Comparison of ENCODE assay signal across 8 mouse cellular contexts in the genomic region with DNA sequence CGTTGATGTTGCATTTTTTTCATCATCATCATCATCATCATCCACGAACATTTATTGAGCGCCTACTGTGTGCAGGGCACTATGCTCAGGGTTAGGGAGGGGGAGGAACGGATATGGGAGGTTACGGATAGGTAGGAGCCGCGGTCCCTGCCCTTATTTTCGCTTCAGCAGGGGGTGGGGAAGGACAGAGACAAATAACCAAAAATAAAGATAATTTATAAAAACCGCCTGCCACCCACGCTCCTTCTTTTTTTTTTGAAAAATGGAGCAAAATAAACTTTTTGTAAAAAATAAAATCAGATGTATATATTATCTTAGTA.
DNase-seq lines count a peak whose midpoint lies in the region; ATAC-seq lines count a peak whose summit lies in the region.

No protein-coding gene starts in this region.

- H3K36me3 ChIP-seq in heart, embryonic 15.5 days = no peaks in the 10 kb centered on the region
- no peaks in the 10 kb centered on the region for H3K36me3 ChIP-seq in forebrain, embryonic 14.5 days (ENCODE audit: control insufficient read depth, insufficient read depth, low read length)
- H3K36me3 ChIP-seq in liver, embryonic 16.5 days (ENCODE audit: control insufficient read depth, insufficient read depth) = no peaks in the 10 kb centered on the region

- peaks cover 15% of the 10 kb centered on the region for H3K27me3 ChIP-seq in heart, embryonic 15.5 days
- peaks cover 6% of the 10 kb centered on the region for H3K27me3 ChIP-seq in forebrain, embryonic 14.5 days (replicated peaks; ENCODE audit: control insufficient read depth, insufficient read depth, low read length)
- H3K27me3 ChIP-seq in liver, embryonic 16.5 days (ENCODE audit: control insufficient read depth, insufficient read depth, low read depth, low read length) = peaks cover 50% of the 10 kb centered on the region

- ATAC-seq in heart, embryonic 15.5 days (replicated peaks; ENCODE audit: insufficient number of reproducible peaks, insufficient read depth, low FRiP score, low read depth) = no peak
- no peak for ATAC-seq in forebrain, embryonic 14.5 days
- ATAC-seq in liver, embryonic 16.5 days (ENCODE audit: low read depth) = no peak

- H3K4me2 ChIP-seq in heart, embryonic 15.5 days = peak overlapping the region; percentile 97
- peak overlapping the region; percentile 85 for H3K4me2 ChIP-seq in forebrain, embryonic 14.5 days (ENCODE audit: low read length)
- H3K4me2 ChIP-seq in liver, embryonic 16.5 days (ENCODE audit: low read depth, low read length) = peak overlapping the region; percentile 41

- no peaks in the 10 kb centered on the region for H3K9me3 ChIP-seq in heart, embryonic 15.5 days (replicated peaks)
- no peaks in the 10 kb centered on the region for H3K9me3 ChIP-seq in forebrain, embryonic 14.5 days (replicated peaks; ENCODE audit: control insufficient read depth, low read length)
- no peaks in the 10 kb centered on the region for H3K9me3 ChIP-seq in liver, embryonic 16.5 days (replicated peaks; ENCODE audit: control insufficient read depth, low read length)

- no peak for DNase-seq in heart, postnatal 4 days
- peak; percentile 41 for DNase-seq in Muller cell, postnatal 12 days (ENCODE audit: inconsistent ontology term)
- no peak for DNase-seq in forebrain, embryonic 14.5 days (ENCODE audit: low spot score)
- DNase-seq in ovary, postnatal 10 days (ENCODE audit: low spot score) = no peak
- no peak for DNase-seq in left cerebral cortex, postnatal 25 days (ENCODE audit: low spot score in 2 of 2)
- no peak for DNase-seq in ovary, adult 18-20 months (ENCODE audit: low spot score)

- H3K27ac ChIP-seq in heart, embryonic 15.5 days = no peak overlapping the region
- 0 out of 2 replicates have a peak overlapping the region, but pooled peaks have one; percentile 39 for H3K27ac ChIP-seq in forebrain, embryonic 14.5 days (ENCODE audit: low read depth, low read length)
- no peak overlapping the region for H3K27ac ChIP-seq in liver, embryonic 16.5 days (ENCODE audit: low read length)

- H3K4me1 ChIP-seq in heart, embryonic 15.5 days (replicated peaks) = peaks cover 29% of the 10 kb centered on the region
- H3K4me1 ChIP-seq in forebrain, embryonic 14.5 days (ENCODE audit: control insufficient read depth, insufficient read depth, low read length) = peaks cover 9% of the 10 kb centered on the region; the same call in 1 of the 2 replicates
- H3K4me1 ChIP-seq in liver, embryonic 16.5 days (ENCODE audit: control insufficient read depth, low read depth, low read length) = no peaks in the 10 kb centered on the region

- 2% methylated on average over 10 of the region's 10 CpGs for WGBS in heart, embryonic 15.5 days
- under 1% methylated on average over 10 of the region's 10 CpGs for WGBS in forebrain, embryonic 14.5 days
- 3% methylated on average over 10 of the region's 10 CpGs for WGBS in liver, embryonic 16.5 days (ENCODE audit: insufficient replicate concordance)

- H3K4me3 ChIP-seq in heart, embryonic 15.5 days = peak overlapping the region; percentile 68
- peak overlapping the region; percentile 42 for H3K4me3 ChIP-seq in forebrain, embryonic 14.5 days (ENCODE audit: low read depth, low read length)
- H3K4me3 ChIP-seq in liver, embryonic 16.5 days (ENCODE audit: low read depth, low read length) = peak overlapping the region; percentile 55

- intact Hi-C loops in left cerebral cortex, postnatal 25 days (cut with DNase I) = loop anchor here (2.0 to 5.0 kb wide), 3 partner anchors 71 to 216 kb away; no protein-coding TSS in a partner anchor

- H3K9ac ChIP-seq in heart, embryonic 15.5 days = peak overlapping the region; percentile 78
- H3K9ac ChIP-seq in forebrain, embryonic 14.5 days (ENCODE audit: low read length) = peak overlapping the region; percentile 76
- H3K9ac ChIP-seq in liver, embryonic 16.5 days (ENCODE audit: low read depth, low read length) = no peak overlapping the region

Comparison
In these comparisons a context has a peak if more than half of its experiments do, and no peak if none do; other contexts are left out.
1. H3K4me2 ChIP-seq: peak in every context shown above with its lines; median percentile 97 in heart, embryonic 15.5 days; 85 in forebrain, embryonic 14.5 days; 41 in liver, embryonic 16.5 days.